Mouse (Mus musculus): Measurements from ENCODE around the gene Acad12. TPM values are rescaled to one million over a fixed set of nuclear protein-coding genes. Genes with fewer than 3 reads are reported as not detected.
"Not testable (repeated sequence)": the region's sequence is repeated elsewhere in the genome, so short reads cannot be mapped to it uniquely, and the experiment has no call there.

Gene Acad12
- total and polyA plus RNA-seq, 2 experiments: 9.6 to 10.1 TPM

DNA sequence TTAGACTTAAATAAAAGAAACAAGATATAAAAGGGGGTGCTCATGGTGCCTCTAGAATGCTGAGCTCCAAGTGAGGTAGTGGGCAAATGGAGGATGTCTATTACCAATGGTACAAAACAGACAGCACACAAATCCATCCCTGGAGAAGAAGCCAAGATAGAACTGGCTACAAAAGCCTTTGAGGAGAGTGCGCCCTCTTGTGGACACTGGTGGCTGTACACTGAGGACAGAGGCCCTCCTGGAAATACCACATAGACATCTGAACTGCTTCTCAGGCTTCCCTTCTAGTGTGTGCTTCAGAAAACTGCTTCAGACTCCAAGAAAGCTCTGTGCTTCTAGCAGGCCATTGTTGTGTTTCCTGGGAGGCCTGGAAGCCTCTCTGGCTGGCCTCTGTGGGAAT is 9.1 kb upstream of the Acad12 start:
- WGBS: 0% methylated on average over 1 of the region's 1 CpGs
- Histone ChIP-seq H3K27me3 (ENCODE audit: control insufficient read depth, insufficient read depth, low read length) (no peaks in the 10 kb centered on the region), H3K36me3 (ENCODE audit: control insufficient read depth, insufficient read depth, low read length) (peaks cover 2% of the 10 kb centered on the region; the same call in 1 of the 2 replicates), H3K27ac (replicated peaks; ENCODE audit: insufficient read depth, low read depth, low read length) (no peak overlapping the region), H3K79me2 (ENCODE audit: control insufficient read depth, insufficient read depth, low read length) (no peaks in the 10 kb centered on the region), H3K9ac (ENCODE audit: low read depth, low read length) (no peak overlapping the region), H3K4me1 (ENCODE audit: control insufficient read depth, insufficient read depth, low read length) (no peaks in the 10 kb centered on the region), H3K4me3 (ENCODE audit: insufficient read depth, low read depth, low read length) (no peak overlapping the region)
- peak; percentile 35 for DNase-seq (ENCODE audit: extremely low read depth, low read depth, low spot score)
- TF ChIP-seq CTCF (IDR thresholded peaks at IDR 0.05; ENCODE audit: low read depth, low read length) (peak; percentile 79), POLR2A (IDR thresholded peaks at IDR 0.05; ENCODE audit: extremely low read depth, insufficient read depth, low read length) (no peak)

DNA sequence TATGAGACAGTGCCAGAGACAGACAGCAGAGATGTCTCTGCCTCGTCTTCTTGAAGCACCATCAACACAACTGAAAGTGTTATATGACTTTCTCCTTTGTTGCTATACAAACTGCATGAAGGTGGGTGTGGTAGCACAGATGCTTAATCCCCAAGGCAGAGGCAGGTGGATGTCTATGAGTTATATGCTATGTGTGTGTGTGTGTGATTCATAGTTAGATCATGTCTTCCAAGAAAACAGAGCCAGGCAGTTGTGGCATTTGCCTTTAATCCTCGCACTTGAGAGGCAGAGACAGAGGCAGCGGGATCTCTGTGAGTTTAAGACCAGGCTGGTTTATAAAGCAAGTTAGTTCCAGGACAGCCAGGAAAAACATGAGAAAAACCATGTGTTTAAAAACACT is 4.5 kb upstream of the Acad12 start:
- no peak for TF ChIP-seq POLR2A (IDR thresholded peaks at IDR 0.05; ENCODE audit: extremely low read depth, insufficient read depth, low read length)
- no peak for TF ChIP-seq CTCF (IDR thresholded peaks at IDR 0.05; ENCODE audit: low read depth, low read length)
- no peak overlapping the region for H3K27ac ChIP-seq (replicated peaks; ENCODE audit: insufficient read depth, low read depth, low read length)
- H3K79me2 ChIP-seq (ENCODE audit: control insufficient read depth, insufficient read depth, low read length): no peaks in the 10 kb centered on the region; the same call in 1 of the 2 replicates
- H3K4me3 ChIP-seq (ENCODE audit: insufficient read depth, low read depth, low read length): no peak overlapping the region
- no peak for DNase-seq (ENCODE audit: extremely low read depth, low read depth, low spot score)
- no peaks in the 10 kb centered on the region for H3K4me1 ChIP-seq (ENCODE audit: control insufficient read depth, insufficient read depth, low read length)
- 93% methylated on average over 3 of the region's 3 CpGs for WGBS
- H3K9ac ChIP-seq (ENCODE audit: low read depth, low read length): no peak overlapping the region
- H3K27me3 ChIP-seq (ENCODE audit: control insufficient read depth, insufficient read depth, low read length): no peaks in the 10 kb centered on the region
- no peaks in the 10 kb centered on the region for H3K36me3 ChIP-seq (ENCODE audit: control insufficient read depth, insufficient read depth, low read length)

DNA sequence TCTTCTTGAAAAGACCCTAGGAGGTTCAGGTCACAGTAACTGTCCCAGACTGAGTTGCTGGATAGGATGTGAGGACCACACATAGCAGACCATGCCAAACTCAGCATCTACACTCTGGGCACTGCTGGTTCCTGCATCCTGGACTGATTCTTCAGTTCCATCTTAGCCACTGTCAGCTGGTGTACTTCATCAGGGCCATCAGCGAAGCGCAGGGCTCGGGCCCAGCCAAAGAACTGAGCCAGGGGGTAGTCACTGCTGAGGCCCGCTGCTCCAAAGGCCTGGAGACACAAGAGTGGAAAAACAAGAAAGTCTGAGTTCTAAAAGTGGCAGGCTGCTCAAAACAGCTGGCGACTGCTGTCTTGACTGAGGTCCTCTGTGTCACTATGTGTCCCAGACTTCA is 2.4 kb upstream of the Acad12 start:
- Histone ChIP-seq H3K27me3 (ENCODE audit: control insufficient read depth, insufficient read depth, low read length) (no peaks in the 10 kb centered on the region), H3K4me1 (ENCODE audit: control insufficient read depth, insufficient read depth, low read length) (no peaks in the 10 kb centered on the region), H3K9ac (ENCODE audit: low read depth, low read length) (no peak overlapping the region), H3K36me3 (ENCODE audit: control insufficient read depth, insufficient read depth, low read length) (no peaks in the 10 kb centered on the region), H3K79me2 (ENCODE audit: control insufficient read depth, insufficient read depth, low read length) (no peaks in the 10 kb centered on the region; the same call in 1 of the 2 replicates), H3K27ac (replicated peaks; ENCODE audit: insufficient read depth, low read depth, low read length) (no peak overlapping the region), H3K4me3 (ENCODE audit: insufficient read depth, low read depth, low read length) (no peak overlapping the region)
- DNase-seq (ENCODE audit: extremely low read depth, low read depth, low spot score): no peak
- 97% methylated on average over 5 of the region's 5 CpGs for WGBS
- TF ChIP-seq CTCF (IDR thresholded peaks at IDR 0.05; ENCODE audit: low read depth, low read length) (no peak), POLR2A (IDR thresholded peaks at IDR 0.05; ENCODE audit: extremely low read depth, insufficient read depth, low read length) (no peak)

DNA sequence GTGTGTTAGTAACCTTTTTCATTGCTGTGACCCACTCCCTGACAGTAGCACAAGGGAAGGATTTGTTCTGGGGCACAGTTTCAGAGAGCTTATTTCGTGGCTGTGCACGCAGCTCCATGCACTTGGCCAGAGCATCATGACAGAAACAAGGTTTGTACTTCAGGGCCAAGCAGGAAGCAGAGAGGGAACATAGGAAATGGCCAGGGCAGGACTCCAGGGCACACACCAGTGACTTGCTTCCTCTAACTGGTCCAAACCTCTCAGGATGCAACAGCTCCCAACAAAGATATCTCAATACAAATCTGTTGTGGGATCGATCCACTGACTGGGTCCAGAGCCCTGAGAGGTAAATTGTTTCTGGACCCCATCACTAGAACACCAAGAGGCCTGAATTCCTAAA is 3.8 kb downstream of the Acad12 start:
- not testable (repeated sequence) for H3K4me3 ChIP-seq (ENCODE audit: insufficient read depth, low read depth, low read length); H3K79me2 ChIP-seq (ENCODE audit: control insufficient read depth, insufficient read depth, low read length); H3K9ac ChIP-seq (ENCODE audit: low read depth, low read length); H3K4me1 ChIP-seq (ENCODE audit: control insufficient read depth, insufficient read depth, low read length); DNase-seq (ENCODE audit: extremely low read depth, low read depth, low spot score); H3K36me3 ChIP-seq (ENCODE audit: control insufficient read depth, insufficient read depth, low read length); H3K27ac ChIP-seq (replicated peaks; ENCODE audit: insufficient read depth, low read depth, low read length); H3K27me3 ChIP-seq (ENCODE audit: control insufficient read depth, insufficient read depth, low read length)
- 64% methylated on average over 3 of the region's 3 CpGs for WGBS

DNA sequence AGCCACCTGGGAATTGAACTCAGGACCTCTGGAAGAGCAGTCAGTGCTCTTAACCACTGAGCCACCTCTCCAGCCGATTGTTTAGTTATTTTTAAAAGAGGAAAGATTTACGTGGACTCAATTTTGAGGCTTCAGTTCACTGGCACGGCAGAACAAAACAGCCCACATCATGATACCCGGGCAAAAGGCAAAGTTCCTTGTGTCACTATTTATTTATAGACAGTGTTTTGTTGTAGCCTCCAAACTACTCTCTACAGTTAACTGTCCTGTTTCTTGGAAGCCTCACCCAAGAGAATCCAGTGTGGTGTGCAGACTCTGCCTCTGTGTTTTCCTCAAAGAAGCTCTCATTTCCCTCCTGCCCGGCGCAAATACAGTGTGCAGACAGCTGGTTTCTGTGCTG is 6.7 kb downstream of the Acad12 start:
- Histone ChIP-seq H3K4me3 (ENCODE audit: insufficient read depth, low read depth, low read length) (no peak overlapping the region), H3K27ac (replicated peaks; ENCODE audit: insufficient read depth, low read depth, low read length) (peak overlapping the region; percentile 85), H3K9ac (ENCODE audit: low read depth, low read length) (no peak overlapping the region), H3K27me3 (ENCODE audit: control insufficient read depth, insufficient read depth, low read length) (no peaks in the 10 kb centered on the region), H3K79me2 (ENCODE audit: control insufficient read depth, insufficient read depth, low read length) (no peaks in the 10 kb centered on the region), H3K36me3 (ENCODE audit: control insufficient read depth, insufficient read depth, low read length) (no peaks in the 10 kb centered on the region), H3K4me1 (ENCODE audit: control insufficient read depth, insufficient read depth, low read length) (peaks cover 4% of the 10 kb centered on the region)
- TF ChIP-seq CTCF (IDR thresholded peaks at IDR 0.05; ENCODE audit: low read depth, low read length) (no peak), POLR2A (IDR thresholded peaks at IDR 0.05; ENCODE audit: extremely low read depth, insufficient read depth, low read length) (no peak)
- peak; percentile 73 for DNase-seq (ENCODE audit: extremely low read depth, low read depth, low spot score)
- WGBS: 37% methylated on average over 6 of the region's 6 CpGs

DNA sequence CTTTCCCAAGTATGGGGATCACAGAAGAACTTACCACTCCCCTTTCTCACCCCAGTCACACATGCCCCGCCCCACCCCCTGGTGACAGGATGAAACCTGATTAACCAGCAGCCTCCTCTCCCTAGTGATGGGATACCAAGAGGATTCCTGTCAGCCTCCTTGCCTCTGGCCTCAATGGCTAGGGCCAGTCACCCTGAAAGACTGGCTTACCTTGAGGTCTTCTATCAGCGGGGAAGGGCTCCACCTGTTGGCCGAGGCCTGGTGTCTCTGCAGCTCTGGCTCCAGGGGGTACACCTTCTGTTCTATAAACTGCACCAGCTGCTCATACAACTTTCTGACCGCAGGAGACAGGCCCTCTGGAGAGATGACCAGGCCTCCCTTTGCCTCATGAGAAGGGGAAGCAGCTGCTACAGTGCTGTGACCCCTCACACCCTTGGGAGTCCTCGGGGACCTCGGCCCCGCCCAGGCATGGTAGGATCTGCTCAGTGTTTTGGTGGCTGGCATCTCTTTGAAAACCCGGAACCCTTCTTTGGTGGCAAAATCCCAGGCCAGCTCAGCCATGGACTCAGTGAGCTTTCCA is 9.1 kb downstream of the Acad12 start:
- not testable (repeated sequence) for H3K4me3 ChIP-seq (ENCODE audit: insufficient read depth, low read depth, low read length); DNase-seq (ENCODE audit: extremely low read depth, low read depth, low spot score); H3K4me1 ChIP-seq (ENCODE audit: control insufficient read depth, insufficient read depth, low read length); H3K9ac ChIP-seq (ENCODE audit: low read depth, low read length); H3K36me3 ChIP-seq (ENCODE audit: control insufficient read depth, insufficient read depth, low read length); H3K27ac ChIP-seq (replicated peaks; ENCODE audit: insufficient read depth, low read depth, low read length); H3K27me3 ChIP-seq (ENCODE audit: control insufficient read depth, insufficient read depth, low read length); H3K79me2 ChIP-seq (ENCODE audit: control insufficient read depth, insufficient read depth, low read length)
- 92% methylated on average over 8 of the region's 8 CpGs for WGBS
- TF ChIP-seq CTCF (IDR thresholded peaks at IDR 0.05; ENCODE audit: low read depth, low read length): 0 out of 2 replicates have a peak, but pooled peaks have one; percentile 5
